Mouse (Mus musculus) neural tube, embryonic 10.5 days (tissue): Measurements from ENCODE around the gene Kif14.
A peak's percentile ranks its signal among the peaks of the same experiment; 100 is the strongest.
"Not testable (repeated sequence)": the region's sequence is repeated elsewhere in the genome, so short reads cannot be mapped to it uniquely, and the experiment has no call there.

ENCODE experiments used
- DNase-seq: peaks from one replicate; pipeline ENCODE4 v3.0.0-alpha.2; 2017; ENCODE audit warnings: low spot score; ENCODE audit errors: extremely low spot score

The Kif14 gene

DNA sequence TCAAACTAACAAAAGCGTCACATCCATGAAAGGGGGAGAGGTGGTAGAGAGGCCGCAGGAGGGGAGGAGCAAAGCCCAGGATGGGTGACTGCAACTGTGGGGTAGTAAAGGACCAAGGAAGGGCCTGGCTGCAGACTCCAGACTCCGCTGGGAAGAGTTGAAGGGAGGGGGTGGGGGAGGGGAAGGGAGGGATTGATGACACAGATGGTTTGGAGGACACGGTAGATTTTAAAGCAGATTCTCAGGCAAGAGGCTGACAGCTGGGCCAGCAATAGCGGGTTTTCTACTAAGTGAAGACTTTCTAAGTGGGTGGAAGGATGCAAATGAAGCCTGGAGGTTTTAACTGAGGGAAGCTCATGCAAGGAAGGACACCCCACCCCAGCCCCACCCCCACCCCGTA, 4.3 kb downstream of the Kif14 start:
- DNase-seq, result peak; percentile 56

DNA sequence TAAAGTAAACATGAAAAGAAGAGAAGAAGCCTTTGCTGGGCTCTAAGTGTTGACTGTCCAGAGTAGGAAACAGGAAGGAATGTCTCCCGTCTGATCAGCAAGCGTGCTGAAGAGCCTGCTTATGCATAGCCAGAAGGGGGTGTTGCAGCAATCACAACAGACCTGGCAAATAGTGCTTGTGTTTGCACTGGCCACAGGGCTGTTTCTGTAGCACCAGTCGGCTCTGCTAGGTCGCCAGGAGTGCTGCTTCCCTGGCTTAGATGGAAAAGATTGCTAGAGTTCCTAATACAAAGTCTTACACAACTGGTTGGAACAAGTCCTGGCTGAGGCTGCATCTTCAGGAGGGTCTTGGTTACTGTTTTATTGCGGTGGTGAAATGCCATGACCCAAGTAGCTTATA, 25.5 kb downstream of the Kif14 start:
- no peak for DNase-seq

DNA sequence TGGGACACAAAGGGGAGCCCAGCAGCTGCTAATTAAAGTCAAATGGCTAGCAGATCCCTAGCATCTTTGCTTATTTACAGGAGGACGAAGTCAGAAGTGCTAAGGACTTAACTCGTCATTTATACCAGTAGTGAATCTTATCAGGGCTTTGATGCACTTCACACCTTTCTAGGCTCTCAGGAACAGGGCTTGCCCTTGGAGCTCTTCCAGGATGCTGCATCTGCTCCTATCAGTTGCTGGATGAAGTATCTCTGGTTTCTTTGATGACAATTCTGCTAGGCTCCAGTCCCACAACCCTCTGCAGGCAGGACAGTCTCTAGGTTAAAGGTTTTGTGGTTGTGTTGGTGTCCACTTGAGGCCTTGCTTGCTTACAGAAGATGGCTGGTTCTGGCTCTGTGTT, 26.1 kb downstream of the Kif14 start:
- DNase-seq, result no peak

DNA sequence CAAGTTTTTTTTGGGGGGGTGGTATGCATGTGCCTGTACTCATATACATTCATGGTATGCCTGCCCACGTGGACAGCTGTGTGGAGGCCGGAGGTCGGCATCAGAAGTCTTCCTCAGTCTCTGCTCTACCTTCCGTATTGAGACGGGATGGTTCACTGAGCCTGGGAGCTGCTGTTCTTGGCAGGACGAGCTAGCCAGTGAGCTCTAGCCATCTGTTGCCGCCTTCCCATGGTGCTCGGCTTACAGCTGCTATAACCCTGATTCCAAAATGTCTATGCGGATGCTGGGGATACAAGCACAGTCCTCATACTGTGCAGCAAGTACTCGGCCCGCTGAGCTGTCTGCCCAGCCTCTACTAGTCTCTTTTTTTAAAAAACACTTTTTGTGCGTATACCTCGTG, 33.2 kb downstream of the Kif14 start:
- DNase-seq, result no peak

DNA sequence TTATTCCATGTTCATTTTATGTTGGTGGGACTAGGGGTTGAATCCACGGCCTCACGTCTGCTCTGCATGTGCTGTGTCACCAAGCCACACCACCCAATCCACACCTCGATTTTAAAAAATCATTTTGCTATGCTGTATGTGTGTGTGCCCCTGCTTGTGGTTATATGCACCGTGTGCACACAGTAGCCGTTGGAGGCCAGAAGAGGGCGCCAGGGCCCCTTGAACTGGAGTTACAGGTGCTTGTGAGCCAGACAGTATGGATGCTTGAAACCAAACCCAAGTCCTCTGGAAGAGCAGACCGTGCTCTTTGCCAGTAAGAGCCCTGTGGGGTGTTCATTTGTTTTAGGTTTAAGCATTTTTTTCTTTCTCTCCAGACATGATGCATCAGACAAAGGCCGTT, 36.8 kb downstream of the Kif14 start:
- DNase-seq, result no peak

DNA sequence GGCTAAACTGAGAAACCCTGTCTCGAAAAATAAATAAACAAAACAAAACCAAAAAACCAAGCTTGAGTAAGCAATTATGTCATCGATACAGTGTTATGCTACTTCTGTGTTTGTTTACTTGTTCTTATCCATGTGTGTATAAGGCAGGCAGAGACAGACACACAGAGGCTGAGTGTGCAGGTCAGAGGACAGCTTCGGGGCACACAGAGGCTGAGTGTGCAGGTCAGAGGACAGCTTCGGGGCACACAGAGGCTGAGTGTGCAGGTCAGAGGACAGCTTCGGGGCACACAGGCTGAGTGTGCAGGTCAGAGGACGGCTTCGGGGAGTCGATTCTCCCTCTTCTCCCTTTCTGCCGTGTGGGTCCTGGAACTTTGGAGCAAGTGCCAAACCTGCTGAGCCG, 40.1 kb downstream of the Kif14 start:
- DNase-seq, result not testable (repeated sequence)

DNA sequence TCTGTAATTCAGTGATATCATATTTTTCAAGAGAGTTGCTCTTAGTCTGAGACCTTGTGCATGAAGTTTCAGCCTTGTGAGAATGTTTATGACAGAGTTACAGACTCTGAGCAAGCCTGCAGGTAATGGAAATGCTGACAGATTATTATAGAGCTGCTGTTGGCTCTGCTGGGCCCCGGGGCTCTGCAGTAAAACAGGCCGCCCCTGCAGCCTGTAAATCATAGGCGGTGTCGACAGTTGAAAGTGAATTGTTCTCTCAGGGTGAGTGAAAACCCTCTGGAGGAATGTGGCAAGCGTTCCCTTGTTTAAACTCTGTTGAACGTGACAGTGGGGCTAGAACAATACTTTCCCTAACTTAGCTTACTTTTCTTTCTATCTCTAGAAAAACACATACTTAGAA, 46.2 kb downstream of the Kif14 start:
- DNase-seq, result no peak

DNA sequence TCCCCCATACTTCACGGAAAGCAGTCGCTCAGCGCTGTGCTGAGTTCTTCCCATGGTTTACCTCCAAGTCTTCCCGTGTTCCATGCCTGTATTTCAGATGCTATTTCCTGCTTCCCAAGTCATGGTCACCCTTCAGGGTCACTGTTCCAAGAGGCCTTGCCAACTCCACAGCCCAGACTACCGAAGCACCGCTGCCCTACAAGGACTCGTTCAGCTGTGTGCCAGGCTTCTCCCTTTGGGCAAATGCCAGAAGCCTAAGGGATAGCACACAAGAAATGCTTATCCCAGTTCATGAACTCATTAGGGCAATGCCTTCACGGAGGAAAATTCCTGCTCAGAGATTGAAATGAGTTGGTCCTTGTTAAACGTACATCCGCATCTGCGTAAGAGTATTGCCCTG, 47.0 kb downstream of the Kif14 start:
- no peak for DNase-seq

DNA sequence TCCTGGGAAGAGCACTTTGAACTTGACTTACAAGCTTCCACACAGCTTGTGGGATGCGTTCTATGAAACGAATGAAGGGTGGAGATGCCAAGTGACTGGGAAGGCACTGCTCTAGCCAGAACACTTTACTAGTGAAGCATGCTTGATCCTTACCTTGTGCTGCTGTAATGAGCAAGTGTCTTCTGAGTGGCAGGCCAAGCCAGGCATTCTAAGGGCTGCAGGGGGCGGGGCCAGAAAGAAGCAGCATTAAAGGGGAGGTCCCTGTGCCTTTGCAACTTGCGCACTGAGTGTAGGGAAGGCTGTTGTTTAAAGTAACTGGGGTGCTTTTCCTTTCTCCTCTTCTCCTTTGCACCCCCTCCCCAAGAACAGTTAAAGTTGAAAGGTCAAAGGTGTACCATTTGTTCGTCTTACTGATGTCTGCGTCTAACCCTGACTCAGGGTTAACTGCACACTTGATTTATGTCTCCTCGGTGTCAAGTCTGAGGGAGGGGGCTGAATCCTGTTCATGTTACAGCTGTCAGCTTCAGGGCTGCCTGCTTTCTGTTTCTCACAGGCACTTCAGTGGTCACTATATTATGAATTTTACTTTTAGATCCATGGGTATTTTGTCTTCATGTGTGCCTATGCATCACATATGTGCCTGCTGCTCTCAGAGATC, 52.7 kb downstream of the Kif14 start:
- peak; percentile 32 for DNase-seq

DNA sequence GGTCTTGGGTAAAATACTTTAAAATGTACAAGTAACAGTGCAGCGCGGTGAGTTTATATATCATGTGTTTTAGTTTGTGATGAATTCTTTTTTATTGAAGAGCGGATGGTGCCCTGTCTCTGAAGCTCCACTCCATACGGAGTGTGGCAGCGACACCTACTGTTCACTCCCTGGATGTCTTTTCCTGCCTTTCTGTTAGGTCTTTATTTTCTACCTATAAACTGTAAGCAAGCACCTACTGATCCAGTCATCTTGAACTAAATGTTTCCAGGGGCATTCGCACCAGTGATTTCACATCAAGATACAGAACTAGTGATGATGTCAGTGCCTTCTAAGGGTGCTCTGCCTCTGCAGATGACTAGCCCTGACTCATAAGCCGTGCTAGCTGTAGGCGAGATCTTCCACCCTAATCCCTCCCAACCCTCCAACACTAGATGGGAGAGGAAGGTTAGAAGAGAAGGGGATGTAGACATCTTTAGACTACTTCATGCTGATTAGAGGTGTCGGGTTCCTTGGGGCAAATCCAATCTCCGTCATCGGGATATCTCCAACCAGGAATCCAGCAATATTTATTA, 55.3 kb downstream of the Kif14 start:
- peak; percentile 27 for DNase-seq

DNA sequence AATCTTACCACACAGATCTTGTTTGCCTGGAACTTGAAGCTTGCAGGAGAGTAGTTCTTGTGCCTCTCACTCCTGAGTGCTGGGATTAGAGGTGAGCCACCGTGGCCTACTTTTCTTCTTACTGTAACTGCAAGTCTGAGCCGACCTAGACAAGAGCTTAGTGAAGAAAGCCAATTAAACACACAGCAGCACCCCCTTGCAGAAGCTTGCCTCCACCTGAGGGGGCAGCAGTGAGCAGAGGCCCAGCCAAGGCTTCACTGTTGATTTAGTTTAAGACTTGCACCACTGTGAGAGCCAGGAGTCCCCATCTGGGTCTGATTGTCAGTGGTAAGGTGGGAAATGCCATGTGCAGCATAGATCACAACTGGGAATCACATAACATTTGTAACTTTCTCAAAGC, 58.8 kb downstream of the Kif14 start:
- DNase-seq, result peak; percentile 67

DNA sequence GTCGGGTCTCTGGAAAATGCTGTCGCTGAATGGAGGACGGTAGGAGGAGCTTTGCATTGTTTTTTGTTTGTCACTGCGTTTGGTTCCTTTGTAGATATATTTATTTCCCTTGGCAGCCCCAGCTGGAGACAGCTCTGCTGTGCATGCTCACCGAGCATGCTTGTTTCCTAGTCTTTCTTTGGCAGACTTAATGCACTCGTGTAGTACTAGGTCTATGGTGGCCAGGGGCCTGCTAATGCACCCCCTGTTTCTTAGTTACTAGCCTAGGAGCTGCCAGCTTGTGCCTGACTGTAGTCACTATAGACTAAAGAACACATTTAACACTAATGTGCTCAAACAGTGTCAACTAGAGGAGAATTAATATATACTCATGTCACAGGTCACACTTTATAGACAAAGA, 59.7 kb downstream of the Kif14 start:
- DNase-seq, result no peak

DNA sequence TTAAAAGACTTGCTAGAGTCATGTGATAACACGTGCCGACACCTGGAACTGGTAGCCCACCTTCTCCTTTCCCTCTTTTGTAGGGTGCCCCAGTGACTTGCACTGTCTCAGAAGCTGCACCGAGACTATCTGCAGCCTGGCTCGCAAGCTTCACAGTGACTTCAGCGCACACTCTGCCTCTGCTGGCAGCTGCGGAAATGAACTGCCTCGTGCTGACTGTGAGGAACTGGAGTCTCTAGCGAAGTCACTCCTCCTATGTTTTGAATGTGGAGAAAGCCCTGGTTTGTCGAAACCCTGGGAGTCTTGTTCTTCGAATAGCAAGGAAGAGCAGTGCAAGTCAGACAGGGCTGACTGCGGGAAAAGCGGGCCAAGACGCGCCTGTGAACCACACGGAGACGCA, 61.0 kb downstream of the Kif14 start:
- no peak for DNase-seq

DNA sequence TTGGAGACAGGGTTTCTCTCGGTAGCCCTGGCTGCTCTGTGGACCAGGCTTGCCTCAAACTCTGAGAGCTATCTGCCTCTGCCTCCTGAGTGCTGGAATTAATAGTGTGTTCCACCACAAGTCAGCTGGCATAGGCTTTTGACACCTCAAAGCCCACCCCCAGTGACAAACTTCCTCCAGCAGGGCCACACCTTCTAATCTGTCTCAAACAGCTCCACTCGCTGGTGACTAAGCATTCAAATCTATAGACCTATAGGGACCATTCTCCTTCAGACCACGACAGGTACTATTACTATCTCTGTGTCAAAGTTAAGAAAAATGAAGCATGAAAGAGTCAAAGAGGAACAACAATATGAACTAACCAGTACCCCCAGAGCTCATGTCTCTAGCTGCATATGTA, 66.4 kb downstream of the Kif14 start:
- no peak for DNase-seq

DNA sequence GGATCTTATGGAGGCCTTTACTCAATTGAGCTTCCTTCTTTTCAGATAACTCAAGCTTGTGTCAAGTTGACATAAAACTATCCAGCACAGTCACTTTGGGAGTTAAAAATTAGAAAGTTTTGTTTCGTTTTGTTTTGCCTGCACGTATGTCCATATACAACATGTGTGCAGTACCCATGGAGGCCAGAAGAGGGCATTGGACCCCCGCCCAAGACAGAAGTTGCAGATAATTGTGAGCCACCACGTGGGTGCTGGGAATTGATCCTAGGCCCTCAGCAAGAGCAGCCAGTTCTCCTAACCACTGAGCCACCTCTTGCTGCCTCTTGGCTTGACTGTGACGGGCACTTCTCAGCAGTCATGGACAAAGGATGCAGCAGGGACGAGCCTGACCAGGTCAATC, 70.8 kb downstream of the Kif14 start:
- no peak for DNase-seq

DNA sequence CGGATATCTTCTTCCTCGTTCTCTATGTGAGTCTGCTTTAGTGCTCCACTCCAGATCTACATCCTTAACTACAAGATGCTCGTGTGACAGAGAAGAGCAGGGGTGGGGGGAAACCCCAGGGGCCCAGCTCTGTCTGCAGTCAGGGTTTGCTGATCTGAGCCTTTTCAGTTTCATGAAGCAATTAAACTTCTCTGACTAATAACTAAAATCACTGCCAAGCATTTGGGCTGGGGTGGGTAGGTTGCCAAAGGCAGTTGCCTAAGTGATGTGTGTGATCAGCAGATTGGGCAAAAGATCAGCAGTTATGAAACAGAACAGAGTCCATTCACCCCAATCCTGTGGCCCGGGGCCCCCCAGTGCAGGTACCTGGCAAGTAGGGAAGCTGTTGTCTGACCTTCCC, 72.1 kb downstream of the Kif14 start:
- DNase-seq, result no peak

DNA sequence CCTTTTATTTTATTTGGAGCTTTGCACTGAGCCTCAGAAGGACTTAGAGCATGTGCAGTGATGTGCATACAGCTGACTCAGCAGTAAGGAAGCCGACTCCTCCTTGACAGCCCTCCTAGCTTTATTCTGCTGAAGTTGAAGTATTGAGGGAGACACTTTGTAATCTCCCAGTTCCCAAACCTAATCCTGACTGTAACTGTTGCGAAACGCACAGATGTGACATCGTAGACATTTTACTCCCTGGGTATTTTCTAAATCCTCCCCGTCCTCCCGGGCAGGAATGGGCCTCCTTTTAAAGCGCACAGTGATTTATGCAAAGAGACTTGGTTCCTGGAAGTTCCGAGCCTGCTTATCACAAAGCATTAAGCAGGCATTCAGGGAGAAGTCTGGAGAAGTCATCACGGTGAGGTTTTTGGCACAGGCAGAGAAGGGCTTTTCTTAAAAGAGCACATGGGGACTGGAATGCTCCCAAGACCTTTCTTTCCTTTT, 74.3 kb downstream of the Kif14 start:
- DNase-seq, result no peak

DNA sequence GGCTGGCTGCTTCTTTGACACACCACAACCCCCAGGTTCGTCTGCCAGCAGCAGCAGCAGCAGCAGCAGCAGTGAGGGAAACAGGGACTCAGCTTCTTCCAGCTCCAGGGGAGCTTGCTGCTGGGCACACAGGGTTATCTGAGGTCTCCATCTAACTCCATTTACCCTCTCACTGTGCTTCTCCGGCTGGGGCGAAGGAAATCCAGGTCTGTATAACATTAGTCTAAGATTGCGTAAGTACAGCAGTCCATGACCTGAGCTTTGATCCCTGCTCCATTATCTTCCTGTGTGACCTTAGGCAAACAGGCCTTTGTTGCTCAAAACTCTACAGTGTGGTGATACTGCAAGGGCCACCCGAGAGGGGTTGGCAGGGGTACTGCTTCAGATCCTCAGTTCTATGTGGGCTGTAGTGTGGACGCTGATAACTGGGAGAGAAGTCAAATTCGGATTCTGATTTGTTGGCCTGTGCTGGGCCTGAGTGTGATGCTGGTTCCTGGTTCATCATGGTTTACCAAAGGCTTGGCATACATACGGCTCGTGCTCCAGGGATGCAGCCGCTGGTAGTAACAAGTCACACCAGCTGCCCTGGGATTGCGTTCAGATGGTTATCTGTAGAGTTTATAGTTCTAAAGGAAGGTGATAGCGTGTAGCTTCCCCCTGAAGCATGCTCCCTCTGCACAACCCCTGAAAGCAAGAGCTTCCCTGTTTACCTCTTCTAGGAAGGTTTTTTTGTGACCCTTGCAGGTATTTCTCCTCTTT, 75.7 kb downstream of the Kif14 start:
- DNase-seq, result no peak

DNA sequence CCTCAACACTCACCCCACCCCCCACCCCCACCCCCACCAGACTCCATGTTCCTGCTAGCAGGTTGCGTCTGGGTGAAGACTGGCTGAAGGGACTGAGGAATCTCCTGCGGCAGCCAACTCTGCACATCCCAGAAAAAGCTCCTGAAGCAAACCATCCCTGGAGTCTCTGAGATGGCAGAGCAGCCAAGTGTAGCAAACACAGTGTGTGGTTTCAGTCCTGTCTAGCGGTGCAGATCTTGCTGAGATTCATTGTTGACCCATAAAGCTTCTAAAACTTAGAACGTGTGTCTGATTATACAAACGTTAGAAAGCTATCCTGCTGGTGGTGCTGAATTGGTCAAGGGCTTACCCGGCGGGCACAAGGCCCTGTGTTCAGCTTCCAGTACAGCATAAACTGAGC, 77.8 kb downstream of the Kif14 start:
- DNase-seq, result no peak

DNA sequence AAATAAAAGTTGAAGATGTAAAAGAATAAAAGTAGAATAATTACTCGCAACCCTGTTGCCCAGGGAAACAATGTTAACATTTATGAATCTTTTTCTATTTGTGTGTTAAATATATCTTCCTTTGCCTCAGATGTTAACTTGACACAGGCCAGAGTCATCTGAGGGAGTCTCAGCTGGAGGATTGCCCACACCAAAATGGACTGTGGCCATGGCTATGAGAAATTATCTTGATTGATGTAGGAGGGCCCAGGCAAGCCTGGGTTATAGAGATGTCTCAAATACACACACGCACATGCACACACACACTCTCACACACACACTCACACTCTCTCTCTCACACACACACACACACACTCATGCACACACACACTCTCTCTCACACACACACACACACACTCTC, 80.9 kb downstream of the Kif14 start:
- no peak for DNase-seq

DNA sequence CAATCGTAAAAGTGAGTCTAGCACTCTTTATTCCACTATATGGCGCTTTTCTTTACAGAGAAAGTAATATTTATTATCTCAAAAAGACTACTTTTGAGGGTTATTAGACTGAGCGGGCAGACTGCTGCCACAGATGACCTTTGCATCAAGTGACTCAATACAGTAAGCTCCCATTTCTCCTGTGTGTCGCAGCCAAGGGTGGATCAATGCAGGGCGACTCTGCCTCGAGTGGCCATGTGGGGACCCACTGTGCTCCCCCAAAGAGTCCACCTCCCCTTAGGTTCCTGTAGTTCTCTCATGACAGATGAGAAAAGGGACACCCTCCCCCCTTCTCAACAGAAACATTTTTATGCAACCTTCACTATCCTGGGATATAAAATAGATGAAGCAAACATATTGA, 84.1 kb downstream of the Kif14 start:
- no peak for DNase-seq

DNA sequence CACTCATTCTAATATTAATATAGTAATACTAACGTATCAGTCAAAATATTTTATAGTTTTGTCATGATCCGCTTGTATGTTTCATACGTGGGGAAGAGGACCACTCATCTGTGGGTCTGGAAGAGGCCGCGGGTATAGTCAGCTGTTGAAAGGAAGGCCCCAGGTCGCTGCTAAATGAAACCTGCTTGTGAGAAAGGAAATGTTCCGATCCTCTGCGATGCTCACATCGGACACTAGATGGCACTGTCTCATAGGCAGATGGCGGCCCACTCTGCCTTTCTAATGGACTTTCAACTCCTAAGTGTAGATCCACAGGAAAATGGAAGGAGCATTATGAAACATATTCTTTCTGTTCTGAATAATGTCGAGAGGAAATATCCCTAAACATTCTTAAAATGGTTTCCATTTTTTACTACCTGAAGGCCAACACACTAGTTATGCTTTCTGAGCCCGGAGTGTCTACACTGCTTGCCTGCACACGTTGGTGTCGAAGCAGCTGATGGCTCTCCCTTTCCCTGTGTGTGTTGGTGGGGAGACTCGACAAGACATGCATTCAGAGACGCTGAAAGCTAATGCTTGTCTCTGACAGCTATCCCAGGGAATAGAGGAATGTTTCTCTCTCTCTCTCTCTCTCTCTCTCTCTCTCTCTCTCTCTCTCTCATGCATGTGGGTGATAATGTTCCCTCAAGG, 84.9 kb downstream of the Kif14 start:
- DNase-seq, result peak; percentile 87
